Mouse (Mus musculus): Measurements from ENCODE around the gene E330017A01Rik. TPM values are rescaled to one million over a fixed set of nuclear protein-coding genes. Genes with fewer than 3 reads are reported as not detected.

The E330017A01Rik gene
- polyA plus RNA-seq, 1 experiment = not detected

DNA sequence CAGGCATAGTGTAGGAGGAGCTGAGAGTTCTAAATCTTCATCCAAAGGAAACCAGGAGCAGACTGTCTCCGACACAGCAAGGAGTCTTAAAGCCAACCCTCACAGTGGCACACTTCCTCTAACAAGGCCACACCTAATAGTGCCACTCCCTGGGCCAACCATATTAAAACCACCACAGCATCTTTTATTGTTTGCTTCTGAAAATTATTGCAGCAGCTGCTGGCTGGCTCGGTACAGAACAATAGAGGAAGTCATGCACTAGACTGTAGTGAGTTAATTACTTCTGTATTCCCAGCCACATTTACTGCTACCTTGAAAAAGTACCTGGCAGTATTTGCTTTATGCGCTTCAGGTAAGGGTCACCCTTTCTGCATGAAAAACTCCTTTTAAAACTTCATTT is 25.6 kb downstream of the E330017A01Rik start:
- no peaks in the 10 kb centered on the region for H3K4me1 ChIP-seq (ENCODE audit: control insufficient read depth, insufficient read depth, low read length)
- TF ChIP-seq POLR2A (IDR thresholded peaks at IDR 0.05; ENCODE audit: extremely low read depth, insufficient read depth, low read length) (no peak), CTCF (IDR thresholded peaks at IDR 0.05; ENCODE audit: extremely low read depth, insufficient read depth, low read length) (no peak)

DNA sequence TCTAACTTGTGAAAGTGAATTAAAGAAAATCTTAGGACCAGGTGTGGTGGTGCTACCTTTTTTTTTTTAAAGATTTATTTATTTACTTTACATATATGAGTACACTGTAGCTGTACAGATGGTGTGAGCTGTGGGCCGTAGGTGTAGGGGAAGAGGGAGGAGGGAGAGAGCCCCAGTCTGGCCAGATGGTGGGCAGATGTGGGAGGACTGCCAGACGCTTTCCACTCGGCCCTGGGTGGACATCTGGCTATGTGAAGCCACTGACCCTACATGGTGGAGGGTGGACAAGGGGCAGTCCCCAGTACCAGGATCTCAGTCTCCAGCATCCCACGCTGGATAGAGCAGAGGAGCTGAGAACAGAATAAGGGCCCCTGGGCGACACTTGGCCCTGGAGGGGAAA is 31.4 kb downstream of the E330017A01Rik start:
- TF ChIP-seq POLR2A (IDR thresholded peaks at IDR 0.05; ENCODE audit: extremely low read depth, insufficient read depth, low read length) = no peak
- no peak for TF ChIP-seq CTCF (IDR thresholded peaks at IDR 0.05; ENCODE audit: extremely low read depth, insufficient read depth, low read length)
- H3K4me1 ChIP-seq (ENCODE audit: control insufficient read depth, insufficient read depth, low read length) = no peaks in the 10 kb centered on the region

More for the DNA sequence above, 25.6 kb downstream of the E330017A01Rik start:
- Histone ChIP-seq H3K4me3 (ENCODE audit: insufficient read depth, low read length) (no peak overlapping the region), H3K27ac (ENCODE audit: insufficient read depth, low read length) (no peak overlapping the region)

DNA sequence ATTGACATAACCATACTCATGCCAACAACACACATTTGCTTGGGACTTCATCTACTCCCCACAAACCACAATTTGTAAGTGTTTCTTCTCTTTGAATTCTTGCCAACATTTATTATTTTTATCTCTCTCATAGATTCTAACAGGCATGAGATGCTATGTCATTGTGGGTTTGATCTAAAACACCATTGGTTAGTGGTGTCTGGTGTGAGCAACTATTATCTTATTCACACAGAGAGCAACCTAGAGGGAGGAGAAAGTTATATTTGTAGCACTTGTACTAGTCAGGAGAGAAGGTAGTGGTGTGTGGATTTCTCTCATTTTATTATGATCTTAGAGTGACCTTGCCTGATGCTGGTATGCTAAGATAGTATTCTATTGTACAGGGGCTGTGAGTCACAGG is 33.9 kb downstream of the E330017A01Rik start:
- H3K4me3 ChIP-seq (ENCODE audit: insufficient read depth, low read length) = no peak overlapping the region
- TF ChIP-seq CTCF (IDR thresholded peaks at IDR 0.05; ENCODE audit: extremely low read depth, insufficient read depth, low read length) (no peak), POLR2A (IDR thresholded peaks at IDR 0.05; ENCODE audit: extremely low read depth, insufficient read depth, low read length) (no peak)
- H3K4me1 ChIP-seq (ENCODE audit: control insufficient read depth, insufficient read depth, low read length) = no peaks in the 10 kb centered on the region
- H3K27ac ChIP-seq (ENCODE audit: insufficient read depth, low read length) = no peak overlapping the region

More for the DNA sequence above, 31.4 kb downstream of the E330017A01Rik start:
- H3K27ac ChIP-seq (ENCODE audit: insufficient read depth, low read length) = no peak overlapping the region
- no peak overlapping the region for H3K4me3 ChIP-seq (ENCODE audit: insufficient read depth, low read length)

DNA sequence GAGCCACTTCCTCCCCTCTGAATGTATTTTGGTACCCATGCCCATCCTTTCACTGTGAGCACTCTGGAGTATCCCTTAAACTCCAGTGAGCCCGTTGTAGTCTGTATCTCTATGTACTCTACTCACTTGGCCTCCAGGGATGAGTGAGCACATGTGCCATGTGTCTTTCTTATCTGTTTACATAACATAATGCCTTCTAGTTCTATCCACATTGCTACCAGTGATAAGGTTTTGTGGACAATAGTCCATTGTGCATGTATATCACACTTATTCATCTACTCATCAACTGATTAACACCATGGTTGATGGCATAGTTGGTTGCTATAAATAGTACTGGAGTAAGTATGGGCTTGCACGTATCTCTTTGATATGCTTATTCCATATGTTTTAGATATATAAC is 34.7 kb downstream of the E330017A01Rik start:
- H3K4me3 ChIP-seq (ENCODE audit: insufficient read depth, low read length) = no peak overlapping the region
- no peak for TF ChIP-seq CTCF (IDR thresholded peaks at IDR 0.05; ENCODE audit: extremely low read depth, insufficient read depth, low read length)
- no peak for TF ChIP-seq POLR2A (IDR thresholded peaks at IDR 0.05; ENCODE audit: extremely low read depth, insufficient read depth, low read length)
- no peaks in the 10 kb centered on the region for H3K4me1 ChIP-seq (ENCODE audit: control insufficient read depth, insufficient read depth, low read length)
- H3K27ac ChIP-seq (ENCODE audit: insufficient read depth, low read length) = no peak overlapping the region

DNA sequence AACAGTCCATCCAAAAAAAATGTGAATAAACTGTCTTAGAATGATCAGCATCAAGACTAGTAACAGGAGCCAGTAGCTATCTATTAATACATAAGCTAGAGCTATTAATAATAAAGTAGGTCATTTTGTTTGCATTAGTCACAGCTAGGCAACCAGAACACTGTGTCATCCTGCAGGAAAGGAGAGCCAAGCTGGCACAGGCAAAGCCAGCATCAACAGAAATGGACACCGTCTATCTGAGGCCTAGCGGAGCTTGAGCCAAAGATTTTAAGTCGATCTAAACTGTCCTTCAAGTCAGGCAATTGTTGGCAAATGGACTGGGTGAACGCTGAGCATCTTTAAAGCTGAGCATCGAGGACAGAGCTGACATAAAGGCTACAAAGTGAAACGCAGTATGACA is 37.7 kb downstream of the E330017A01Rik start:
- no peak for TF ChIP-seq POLR2A (IDR thresholded peaks at IDR 0.05; ENCODE audit: extremely low read depth, insufficient read depth, low read length)
- no peak for TF ChIP-seq CTCF (IDR thresholded peaks at IDR 0.05; ENCODE audit: extremely low read depth, insufficient read depth, low read length)
- H3K4me3 ChIP-seq (ENCODE audit: insufficient read depth, low read length) = no peak overlapping the region
- H3K27ac ChIP-seq (ENCODE audit: insufficient read depth, low read length) = no peak overlapping the region
- H3K4me1 ChIP-seq (ENCODE audit: control insufficient read depth, insufficient read depth, low read length) = no peaks in the 10 kb centered on the region

DNA sequence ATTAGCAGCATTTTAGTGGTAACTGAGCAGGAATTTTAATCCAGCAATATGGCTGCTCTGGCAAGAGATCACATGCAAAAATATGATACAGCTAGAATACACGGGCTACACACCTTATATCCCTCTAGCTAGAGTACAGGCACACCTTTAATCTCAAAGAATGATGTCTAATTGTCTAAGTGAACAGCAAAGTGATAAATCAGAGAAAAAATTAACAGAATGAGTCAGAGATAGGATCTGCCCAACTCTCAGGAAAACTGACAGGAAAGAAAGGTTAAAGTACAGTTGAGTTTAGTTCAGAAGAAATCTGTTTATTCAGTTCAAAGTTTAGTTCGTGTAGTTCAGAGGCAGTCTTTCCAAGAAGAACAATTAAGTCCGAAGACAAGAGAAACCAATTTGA is 47.2 kb downstream of the E330017A01Rik start:
- no peaks in the 10 kb centered on the region for H3K4me1 ChIP-seq (ENCODE audit: control insufficient read depth, insufficient read depth, low read length)
- no peak overlapping the region for H3K4me3 ChIP-seq (ENCODE audit: insufficient read depth, low read length)
- TF ChIP-seq CTCF (IDR thresholded peaks at IDR 0.05; ENCODE audit: extremely low read depth, insufficient read depth, low read length) = no peak
- TF ChIP-seq POLR2A (IDR thresholded peaks at IDR 0.05; ENCODE audit: extremely low read depth, insufficient read depth, low read length) = no peak
- no peak overlapping the region for H3K27ac ChIP-seq (ENCODE audit: insufficient read depth, low read length)

DNA sequence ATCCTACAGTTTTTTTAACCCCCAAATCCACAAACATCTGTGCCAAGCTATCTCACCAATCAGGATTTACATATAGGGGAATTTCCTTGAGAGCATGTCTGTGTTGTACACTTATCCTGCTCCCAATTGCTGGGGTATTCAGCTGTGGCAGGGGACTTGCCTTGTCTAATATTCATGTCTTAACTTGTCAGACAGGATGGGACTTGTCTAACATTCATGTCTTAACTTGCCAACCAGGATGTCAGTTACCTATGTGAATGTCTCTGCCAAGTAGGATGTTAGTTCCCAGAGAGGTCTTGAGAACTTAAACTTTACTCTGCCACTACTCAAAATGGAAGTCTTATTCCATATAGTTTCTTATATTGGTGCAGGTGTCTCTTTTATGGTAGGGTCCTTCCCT is 49.1 kb downstream of the E330017A01Rik start:
- TF ChIP-seq POLR2A (IDR thresholded peaks at IDR 0.05; ENCODE audit: extremely low read depth, insufficient read depth, low read length) = no peak
- no peak for TF ChIP-seq CTCF (IDR thresholded peaks at IDR 0.05; ENCODE audit: extremely low read depth, insufficient read depth, low read length)
- H3K4me1 ChIP-seq (ENCODE audit: control insufficient read depth, insufficient read depth, low read length) = no peaks in the 10 kb centered on the region

More for the DNA sequence above, 49.1 kb downstream of the E330017A01Rik start:
- H3K4me3 ChIP-seq (ENCODE audit: insufficient read depth, low read length) = no peak overlapping the region
- H3K27ac ChIP-seq (ENCODE audit: insufficient read depth, low read length) = no peak overlapping the region

Other genes starting within 250 kb of the E330017A01Rik start
- gene Dcbld2, start 230.3 kb downstream of the E330017A01Rik start, polyA plus RNA-seq (2012; rRNA removed) = 18.4 and 20.2 TPM in 2 replicates
- 18.7 and 20.1 TPM in 2 replicates for gene St3gal6, start 114.5 kb downstream of the E330017A01Rik start, polyA plus RNA-seq (2012; rRNA removed)
- 0.17 TPM in 1 of 2 replicates, not detected in the other for gene Gm813, start 21.8 kb downstream of the E330017A01Rik start, polyA plus RNA-seq (2012; rRNA removed)
- gene Cpox, start 31.6 kb upstream of the E330017A01Rik start, polyA plus RNA-seq (2012; rRNA removed) = 37.1 and 40.6 TPM in 2 replicates
- gene Gpr15, start 80.3 kb upstream of the E330017A01Rik start, polyA plus RNA-seq (2012; rRNA removed) = not detected in 2 replicates
- gene Cldnd1, start 89.2 kb upstream of the E330017A01Rik start, polyA plus RNA-seq (2012; rRNA removed) = 136 and 139 TPM in 2 replicates
- gene Olfr172, start 124.4 kb upstream of the E330017A01Rik start, polyA plus RNA-seq (2012; rRNA removed) = not detected in 2 replicates
- gene Olfr173, start 161.5 kb upstream of the E330017A01Rik start, polyA plus RNA-seq (2012; rRNA removed) = not detected in 2 replicates
- not detected in 2 replicates for gene Olfr175-ps1, start 188.0 kb upstream of the E330017A01Rik start, polyA plus RNA-seq (2012; rRNA removed)
- not detected in 2 replicates for gene Olfr177, start 236.0 kb upstream of the E330017A01Rik start, polyA plus RNA-seq (2012; rRNA removed)

All from cortical plate, adult 2 months (tissue).